Mouse (Mus musculus) activated CD4-positive, CD25-positive, alpha-beta regulatory T cell, adult 4 months (primary cell): Measurements from ENCODE around the gene Asic3. TPM values are rescaled to one million over a fixed set of nuclear protein-coding genes. Genes with fewer than 3 reads are reported as not detected.

Experiments
- ATAC-seq: one replicate; pipeline ENCODE4 v1.8.0; 2017
- polyA plus RNA-seq, 2 experiments: library from polyadenylated mRNA; unstranded; fragments of 100-300 nt; shearing (Covaris generic); gene quantifications; one replicate each; pipeline ENCODE4 v1.2.1; 2017

Gene Asic3
- polyA plus RNA-seq, 2 experiments from 2014 or later: 0.85 TPM; not detected in 1

DNA sequence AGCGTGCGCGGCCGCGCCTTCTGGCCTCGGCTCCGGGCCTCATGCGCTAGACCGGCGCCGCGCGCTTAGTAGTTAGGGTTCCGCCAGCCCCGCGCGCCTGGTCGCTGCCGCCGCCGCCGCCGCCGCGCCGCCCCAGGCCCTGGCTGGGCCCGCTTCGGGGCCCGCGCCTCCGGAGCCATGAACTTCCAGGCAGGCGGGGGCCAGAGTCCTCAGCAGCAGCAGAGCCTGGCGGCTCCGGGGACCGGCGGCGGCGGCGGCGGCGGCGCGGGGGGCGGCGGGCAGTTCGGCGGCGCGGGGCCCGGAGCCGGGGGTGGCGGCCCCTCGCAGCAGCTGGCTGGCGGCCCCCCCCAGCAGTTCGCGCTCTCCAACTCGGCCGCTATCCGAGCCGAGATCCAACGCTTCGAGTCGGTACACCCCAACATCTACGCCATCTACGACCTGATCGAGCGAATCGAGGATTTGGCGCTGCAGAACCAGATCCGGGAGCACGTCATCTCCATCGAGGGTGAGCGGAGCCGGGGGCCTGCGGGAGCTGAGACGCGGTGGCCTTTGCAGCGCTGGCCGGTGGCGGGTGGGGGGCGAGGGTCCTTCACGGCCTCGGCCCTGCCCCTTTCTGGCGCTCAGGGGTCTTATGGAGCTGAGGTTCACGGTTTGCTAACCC, 39.0 kb downstream of the Asic3 start, which contains the start of gene Agap3:
TSS of gene Agap3 (plus strand) at position 148 of the 661 bp plus-strand sequence.
- ATAC-seq: no peak

GRCm38 (mm10) chr5:24452691-24453233, 39.6 kb downstream of the Asic3 start:
- ATAC-seq: no peak

GRCm38 (mm10) chr5:24453283-24453984, 40.2 kb downstream of the Asic3 start:
- no peak for ATAC-seq

- no peak for ATAC-seq
Measured at GRCm38 (mm10) chr5:24453985-24454303, 40.8 kb downstream of the Asic3 start.

GRCm38 (mm10) chr5:24455076-24455475, 41.9 kb downstream of the Asic3 start:
- ATAC-seq: no peak

DNA sequence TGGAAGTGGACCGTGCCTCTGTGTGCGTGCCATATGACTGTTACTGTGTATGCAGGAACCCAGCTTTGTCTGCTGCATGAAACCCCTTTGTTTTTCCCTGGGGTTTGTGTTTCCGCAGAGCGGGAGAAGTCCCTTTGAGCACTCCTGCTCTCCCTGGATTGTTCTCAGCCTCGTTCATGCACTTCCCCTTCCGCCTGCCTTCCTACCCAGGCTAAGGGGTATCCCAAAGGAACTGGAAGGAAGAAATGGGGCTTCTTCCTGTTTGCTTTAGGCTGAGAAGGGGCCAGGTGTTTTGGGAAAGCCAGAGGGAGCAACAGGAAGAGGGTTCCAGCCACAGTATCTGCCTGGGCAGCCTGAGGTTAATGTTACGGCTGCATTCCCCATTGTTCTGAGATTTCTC, 42.4 kb downstream of the Asic3 start:
- no peak for ATAC-seq

- no peak for ATAC-seq
Measured at GRCm38 (mm10) chr5:24466762-24467161, 53.6 kb downstream of the Asic3 start.

Other genes with a start within 250 kb of the Asic3 start
- gene Nupl2, start 248.4 kb upstream of the Asic3 start, polyA plus RNA-seq: 1 to 10 TPM; 6.8 to 7.0 TPM
- under 1 TPM; 0.16 to 0.24 TPM for gene Kcnh2, start 61.8 kb upstream of the Asic3 start, polyA plus RNA-seq
- under 1 TPM in 1 of 2 experiments, not detected in 1; 0.42 TPM for gene Nos3, start 48.6 kb upstream of the Asic3 start, polyA plus RNA-seq
- gene Atg9b, start 21.2 kb upstream of the Asic3 start, polyA plus RNA-seq: 1 to 10 TPM; 2.2 to 2.9 TPM
- gene Abcb8, start 19.7 kb upstream of the Asic3 start, polyA plus RNA-seq: 10 to 100 TPM; 15.3 to 21.6 TPM
- 10 to 100 TPM; 54.8 to 58.3 TPM for gene Cdk5, start 10.1 kb downstream of the Asic3 start, polyA plus RNA-seq
- gene Slc4a2, start 10.4 kb downstream of the Asic3 start, polyA plus RNA-seq: 10 to 100 TPM; 12.2 to 13.3 TPM
- gene Fastk, start 31.9 kb downstream of the Asic3 start, polyA plus RNA-seq: 10 to 100 TPM; 34.9 to 49.5 TPM
- gene Tmub1, start 34.5 kb downstream of the Asic3 start, polyA plus RNA-seq: 10 to 100 TPM; 51.1 to 65.5 TPM
- 1 to 10 TPM; 3.9 to 6.0 TPM for gene Agap3, start 38.8 kb downstream of the Asic3 start, polyA plus RNA-seq
- under 1 TPM in 1 of 2 experiments, not detected in 1; 0.09 TPM for gene Gbx1, start 113.8 kb downstream of the Asic3 start, polyA plus RNA-seq
- not detected for gene Asb10, start 127.6 kb downstream of the Asic3 start, polyA plus RNA-seq
- gene 4931409K22Rik, start 143.4 kb downstream of the Asic3 start, polyA plus RNA-seq: under 1 TPM in 1 of 2 experiments, not detected in 1; 0.46 TPM
- gene Abcf2, start 164.1 kb downstream of the Asic3 start, polyA plus RNA-seq: 10 to 100 TPM; 51.8 to 56.8 TPM
- gene Chpf2, start 173.3 kb downstream of the Asic3 start, polyA plus RNA-seq: 10 to 100 TPM in 1 of 2 experiments, 1 to 10 TPM in 1; 8.3 to 17.8 TPM
- gene Smarcd3, start 211.0 kb downstream of the Asic3 start, polyA plus RNA-seq: under 1 TPM in 1 of 2 experiments, not detected in 1; 0.41 TPM